Mouse (Mus musculus) olfactory bulb, adult 2 months (tissue): ENCODE data around the gene Clk3.

Source experiments
- CTCF ChIP-seq: fragments of 200-500 bp; IDR thresholded peaks from 2 replicates; pipeline ENCODE4 v1.5.1; 2012; ENCODE audit warnings: low read depth, mild to moderate bottlenecking, low read length, moderate library complexity; ENCODE audit not compliant: insufficient read depth
- POLR2A ChIP-seq: fragments of 200-500 bp; IDR thresholded peaks from 2 replicates; pipeline ENCODE4 v1.6.1; 2012; ENCODE audit warnings: mild to moderate bottlenecking, low read depth, low read length, moderate library complexity; ENCODE audit not compliant: insufficient read depth

GRCm38 (mm10) chr9:57744462-57745091 is 21.1 kb downstream of the Clk3 start:
- TF ChIP-seq CTCF (no peak), POLR2A (no peak)
